Mouse (Mus musculus) testis, adult 2 months (tissue): ENCODE measurements at regions not wholly inside any gene's neighbourhood (a gene's known extent, or its start where the extent isn't known, plus 50 kb on each side); places are given as distances from the start of the nearest gene placed in this dataset.

Experiments used
- CTCF ChIP-seq: fragments of 200-500 bp; IDR thresholded peaks from 2 replicates; pipeline ENCODE4 v1.5.1; 2012; ENCODE audit warnings: low read depth, mild to moderate bottlenecking, inconsistent platforms, low read length, moderate library complexity; ENCODE audit not compliant: control insufficient read depth, insufficient read depth, insufficient replicate concordance
- POLR2A ChIP-seq: fragments of 200-500 bp; IDR thresholded peaks from 2 replicates; pipeline ENCODE4 v1.6.1; 2012; ENCODE audit warnings: low read depth, mild to moderate bottlenecking, inconsistent platforms, low read length, moderate library complexity; ENCODE audit not compliant: control insufficient read depth

GRCm38 (mm10) chr16:85712291-85712690, 90.6 kb downstream of the Adamts1 start:
- TF ChIP-seq POLR2A, result no peak
- TF ChIP-seq CTCF, result no peak
